Mouse (Mus musculus) midbrain, embryonic 13.5 days (tissue): ENCODE measurements around the gene Fbxo11. TPM values are rescaled to one million over a fixed set of nuclear protein-coding genes. Genes with fewer than 3 reads are reported as not detected.

Experiments
- ATAC-seq: fragments of 200-750 bp; cut with Nextera tagmentation; 2 replicates; pipeline ENCODE4 v1.8.0; 2017; ENCODE audit warnings: mild to moderate bottlenecking, moderate TSS enrichment, moderate library complexity
- H3K27ac ChIP-seq: fragments of 300-500 bp; sonication (generic); 2 replicates; pipeline ENCODE4 v1.5.1; 2015; ENCODE audit warnings: inconsistent platforms, mild to moderate bottlenecking, moderate library complexity
- H3K27me3 ChIP-seq: fragments of 300-500 bp; sonication (generic); 2 replicates; pipeline ENCODE4 v1.6.1; 2015; ENCODE audit warnings: mild to moderate bottlenecking, inconsistent platforms
- H3K36me3 ChIP-seq: fragments of 300-500 bp; sonication (generic); 2 replicates; pipeline ENCODE4 v1.6.1; 2015; ENCODE audit warnings: mild to moderate bottlenecking, inconsistent platforms
- H3K4me1 ChIP-seq: fragments of 300-500 bp; sonication (generic); replicated peaks from 2 replicates; pipeline ENCODE4 v1.6.1; 2015; ENCODE audit warnings: inconsistent platforms
- H3K4me2 ChIP-seq: fragments of 300-500 bp; sonication (generic); replicated peaks from 2 replicates; pipeline ENCODE4 v1.6.1; 2015; ENCODE audit warnings: moderate library complexity, mild to moderate bottlenecking, inconsistent platforms
- H3K4me3 ChIP-seq: fragments of 300-500 bp; sonication (generic); replicated peaks from 2 replicates; pipeline ENCODE4 v1.5.1; 2015; ENCODE audit warnings: mild to moderate bottlenecking, inconsistent platforms
- H3K9ac ChIP-seq: fragments of 300-500 bp; sonication (generic); replicated peaks from 2 replicates; pipeline ENCODE4 v1.6.1; 2015; ENCODE audit warnings: mild to moderate bottlenecking, inconsistent platforms
- H3K9me3 ChIP-seq: fragments of 300-500 bp; sonication (generic); 2 replicates; pipeline ENCODE4 v1.6.1; 2016; ENCODE audit warnings: mild to moderate bottlenecking, inconsistent platforms
- WGBS: fragments of 180-500 bp; shearing (Covaris S2); methylation state at CpG from one replicate; pipeline ENCODE4 v1.1.7; 2015; 5-methylcytosine and 5-hydroxymethylcytosine counted together
- polyA plus RNA-seq: library from polyadenylated mRNA; unstranded; fragments of >200 nt; fragmentation: Nextera tagmentation; extraction: Ambion mirVana; gene quantifications from 2 replicates; pipeline ENCODE4 v1.2.1, GENCODE M21; 2015

Gene Fbxo11
- polyA plus RNA-seq, result 30.7 and 31.2 TPM in 2 replicates

DNA sequence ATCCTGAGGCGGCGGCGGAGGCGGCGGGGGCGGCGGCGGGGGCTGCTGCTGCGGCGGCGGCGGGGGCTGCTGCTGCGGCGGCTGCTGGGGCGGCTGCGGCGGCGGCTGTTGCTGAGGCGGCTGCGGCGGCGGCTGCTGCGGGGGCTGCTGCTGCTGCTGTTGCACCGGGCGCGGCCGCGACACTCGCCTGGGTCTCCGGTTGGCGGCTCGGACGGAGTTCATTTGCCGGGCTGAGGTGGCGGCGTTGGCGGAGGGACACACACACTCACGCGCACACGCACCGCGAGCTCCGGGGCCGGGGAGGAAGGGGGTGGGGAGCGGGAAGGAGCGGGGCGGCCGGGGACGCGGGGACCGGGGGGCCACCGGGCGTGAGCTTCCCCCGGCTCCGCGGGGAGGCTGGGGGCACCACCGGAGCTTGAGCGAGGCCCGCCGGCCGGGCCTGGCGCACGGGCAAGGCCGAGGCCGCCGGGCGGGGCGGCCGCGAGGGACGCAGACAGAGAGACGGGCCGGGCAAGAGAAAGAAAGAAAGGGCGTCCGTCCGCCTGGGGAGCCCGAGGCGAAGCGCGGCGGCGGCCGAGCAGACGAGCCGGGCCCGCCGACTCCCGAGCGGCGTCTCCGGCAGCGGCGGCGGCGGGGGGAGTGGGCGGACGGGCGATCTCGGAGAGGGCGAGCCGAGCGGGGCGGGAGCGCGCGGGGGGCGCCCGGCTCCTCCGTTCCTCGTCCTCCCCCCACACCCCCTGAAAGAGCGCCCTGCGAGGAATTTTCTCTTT lies at the start of gene Fbxo11:
Fbxo11 (minus strand) TSS at position 261 of the 770 bp plus-strand sequence.
- WGBS, result 1% methylated on average over 71 of the region's 112 CpGs
- ATAC-seq, result peak; percentile 2
- Histone ChIP-seq H3K4me2 (peak within 1 kb of the TSS; percentile 77), H3K27ac (peak within 1 kb of the TSS; percentile 100), H3K27me3 (no peaks in the 10 kb centered on the region), H3K9me3 (no peaks in the 10 kb centered on the region), H3K4me3 (peak within 1 kb of the TSS; percentile 97), H3K9ac (peak within 1 kb of the TSS; percentile 100), H3K36me3 (no peaks in the 10 kb centered on the region), H3K4me1 (peaks cover 24% of the 10 kb centered on the region)

DNA sequence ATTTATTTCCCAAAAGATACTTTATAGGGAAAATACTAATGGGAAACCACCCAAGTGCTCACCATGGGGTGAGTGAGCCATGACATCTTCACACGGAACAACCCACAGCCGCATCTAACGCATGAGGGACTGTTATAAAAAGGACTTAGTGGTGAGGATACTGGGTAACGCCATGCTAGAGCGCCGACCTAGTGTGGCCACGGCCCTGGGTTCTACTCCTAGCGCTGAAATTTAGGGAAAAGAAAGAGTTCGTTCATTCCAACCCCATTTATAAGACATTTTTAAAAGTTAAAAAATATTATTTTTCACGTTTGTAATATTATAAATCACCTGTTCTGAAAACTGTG lies 48.8 kb upstream of the Fbxo11 start:
- ATAC-seq, result no peak
- Histone ChIP-seq H3K27me3 (no peaks in the 10 kb centered on the region), H3K9ac (no peak overlapping the region), H3K36me3 (no peaks in the 10 kb centered on the region), H3K9me3 (no peaks in the 10 kb centered on the region; the same call in 1 of the 2 replicates), H3K4me2 (no peak overlapping the region), H3K4me3 (no peak overlapping the region), H3K4me1 (no peaks in the 10 kb centered on the region), H3K27ac (no peak overlapping the region)
- WGBS, result 94% methylated on average over 10 of the region's 10 CpGs

DNA sequence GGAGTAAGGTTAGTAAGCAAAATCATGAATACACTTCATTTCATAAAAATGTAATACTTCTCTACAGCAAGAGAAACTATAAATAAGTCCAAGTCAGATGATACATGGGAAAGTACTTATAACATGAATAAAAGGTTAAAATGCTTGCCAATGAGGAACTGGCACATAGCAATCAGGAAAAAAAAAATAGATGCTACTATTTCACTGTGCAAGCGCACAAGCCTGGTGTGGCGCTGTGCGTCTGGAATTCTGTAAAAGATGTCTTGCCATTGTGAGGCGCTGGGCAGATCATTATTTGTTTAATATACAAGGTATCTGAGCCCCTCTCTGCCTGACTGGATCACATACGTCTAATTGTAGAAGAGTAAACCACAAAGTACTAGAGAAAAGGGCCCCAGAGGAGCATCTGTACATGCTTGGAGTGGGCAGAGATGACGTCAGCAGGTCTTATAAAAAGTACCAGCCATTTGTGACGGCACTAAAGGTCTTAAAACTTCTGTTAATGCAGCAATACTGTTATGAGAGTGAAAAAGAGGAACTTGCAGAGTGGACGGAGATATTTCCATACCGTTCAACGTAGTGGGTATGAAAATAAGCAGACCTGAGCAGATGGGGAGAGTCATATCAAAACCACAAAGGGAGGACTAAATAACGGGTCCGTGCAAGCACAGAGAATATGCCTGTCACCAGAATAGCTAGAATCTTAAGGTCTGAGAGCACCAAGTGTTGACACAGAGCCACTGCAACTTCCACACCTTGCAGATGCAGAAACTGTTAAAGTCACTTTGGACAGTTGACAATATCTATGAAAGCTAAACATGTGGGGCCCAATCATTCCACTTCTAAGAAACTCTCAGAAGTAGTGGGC lies 48.2 kb upstream of the Fbxo11 start:
- Histone ChIP-seq H3K27me3 (no peaks in the 10 kb centered on the region), H3K4me3 (no peak overlapping the region), H3K4me1 (no peaks in the 10 kb centered on the region), H3K4me2 (no peak overlapping the region), H3K9ac (no peak overlapping the region), H3K27ac (no peak overlapping the region), H3K36me3 (no peaks in the 10 kb centered on the region), H3K9me3 (no peaks in the 10 kb centered on the region; the same call in 1 of the 2 replicates)
- WGBS, result 88% methylated on average over 12 of the region's 12 CpGs
- ATAC-seq, result no peak

DNA sequence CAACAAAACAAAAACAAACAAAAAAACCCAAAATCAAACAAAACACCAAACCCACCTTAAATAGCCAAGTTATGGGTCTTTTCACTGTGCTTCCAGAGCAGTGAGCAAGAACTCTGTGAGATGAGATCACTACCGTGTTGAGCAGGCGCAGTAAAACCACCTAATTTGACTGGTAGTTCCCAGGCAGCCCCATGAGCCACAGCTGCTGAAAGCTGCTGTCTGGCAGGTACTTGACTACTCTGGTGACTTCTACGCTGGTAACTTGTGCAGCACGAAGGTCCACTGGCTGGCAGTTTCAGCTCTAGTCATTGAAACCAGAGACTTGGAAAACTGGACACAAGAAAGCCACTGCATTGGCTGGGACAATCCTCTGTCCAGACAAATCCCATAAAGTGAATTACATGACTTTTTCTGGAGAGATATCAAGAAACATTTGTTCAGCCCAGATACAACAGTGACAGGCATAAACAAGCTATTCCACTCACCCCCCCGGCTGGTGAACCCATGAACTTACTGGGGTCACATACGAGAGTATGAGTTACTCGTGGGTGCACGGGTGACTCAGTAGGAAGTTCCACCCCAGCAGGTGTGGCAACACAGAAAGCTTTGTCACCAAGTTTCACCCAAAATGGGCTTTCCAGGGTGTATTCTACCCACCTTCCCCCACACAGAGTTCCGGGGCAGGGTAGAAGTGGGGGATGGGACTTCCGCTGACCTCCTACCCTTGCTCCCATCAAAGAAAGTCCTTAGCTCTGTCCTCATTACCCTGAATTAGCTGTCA lies 47.0 kb upstream of the Fbxo11 start:
- H3K4me3 ChIP-seq, result no peak overlapping the region
- H3K9ac ChIP-seq, result no peak overlapping the region
- H3K27ac ChIP-seq, result no peak overlapping the region
- H3K36me3 ChIP-seq, result no peaks in the 10 kb centered on the region
- no peaks in the 10 kb centered on the region for H3K27me3 ChIP-seq
- 85% methylated on average over 10 of the region's 10 CpGs for WGBS
- H3K9me3 ChIP-seq, result no peaks in the 10 kb centered on the region; the same call in 1 of the 2 replicates
- ATAC-seq, result no peak
- no peaks in the 10 kb centered on the region for H3K4me1 ChIP-seq
- H3K4me2 ChIP-seq, result no peak overlapping the region

- no peak overlapping the region for H3K27ac ChIP-seq
- H3K27me3 ChIP-seq, result no peaks in the 10 kb centered on the region
- no peaks in the 10 kb centered on the region; the same call in 1 of the 2 replicates for H3K9me3 ChIP-seq
- H3K4me3 ChIP-seq, result no peak overlapping the region
- no peak overlapping the region for H3K4me2 ChIP-seq
- no peaks in the 10 kb centered on the region for H3K36me3 ChIP-seq
- 90% methylated on average over 12 of the region's 12 CpGs for WGBS
- no peak overlapping the region for H3K9ac ChIP-seq
- no peak for ATAC-seq
- H3K4me1 ChIP-seq, result no peaks in the 10 kb centered on the region
These were observed 46.1 kb upstream of the Fbxo11 start for GRCm38 (mm10) chr17:88111081-88111796.

GRCm38 (mm10) chr17:88107708-88108107 lies 42.6 kb upstream of the Fbxo11 start:
- Histone ChIP-seq H3K4me1 (no peaks in the 10 kb centered on the region), H3K36me3 (no peaks in the 10 kb centered on the region), H3K4me2 (no peak overlapping the region), H3K27me3 (no peaks in the 10 kb centered on the region), H3K27ac (no peak overlapping the region), H3K9ac (no peak overlapping the region), H3K4me3 (no peak overlapping the region), H3K9me3 (no peaks in the 10 kb centered on the region; the same call in 1 of the 2 replicates)
- 91% methylated on average over 4 of the region's 4 CpGs for WGBS
- no peak for ATAC-seq

- H3K4me3 ChIP-seq, result no peak overlapping the region
- no peaks in the 10 kb centered on the region for H3K4me1 ChIP-seq
- H3K4me2 ChIP-seq, result no peak overlapping the region
- H3K9me3 ChIP-seq, result no peaks in the 10 kb centered on the region; the same call in 1 of the 2 replicates
- H3K27ac ChIP-seq, result no peak overlapping the region
- no peak overlapping the region for H3K9ac ChIP-seq
- no peaks in the 10 kb centered on the region for H3K36me3 ChIP-seq
- H3K27me3 ChIP-seq, result no peaks in the 10 kb centered on the region
- 85% methylated on average over 9 of the region's 9 CpGs for WGBS
- ATAC-seq, result no peak
These were observed 41.3 kb upstream of the Fbxo11 start for GRCm38 (mm10) chr17:88106365-88106764.

GRCm38 (mm10) chr17:88102597-88102996 lies 37.5 kb upstream of the Fbxo11 start:
- Histone ChIP-seq H3K9ac (no peak overlapping the region), H3K27ac (no peak overlapping the region), H3K9me3 (no peaks in the 10 kb centered on the region), H3K27me3 (no peaks in the 10 kb centered on the region), H3K4me2 (no peak overlapping the region), H3K36me3 (no peaks in the 10 kb centered on the region), H3K4me3 (no peak overlapping the region), H3K4me1 (no peaks in the 10 kb centered on the region)
- no peak for ATAC-seq
- 90% methylated on average over 7 of the region's 7 CpGs for WGBS

- no peak for ATAC-seq
These were observed 33.2 kb upstream of the Fbxo11 start for GRCm38 (mm10) chr17:88098181-88098852.

GRCm38 (mm10) chr17:88097543-88097942 lies 32.5 kb upstream of the Fbxo11 start:
- no peak for ATAC-seq
- Histone ChIP-seq H3K36me3 (no peaks in the 10 kb centered on the region), H3K4me2 (no peak overlapping the region), H3K27me3 (no peaks in the 10 kb centered on the region), H3K4me3 (no peak overlapping the region), H3K27ac (no peak overlapping the region), H3K4me1 (peaks cover 4% of the 10 kb centered on the region; the same call in 1 of the 2 replicates), H3K9ac (no peak overlapping the region), H3K9me3 (no peaks in the 10 kb centered on the region)
- WGBS, result 89% methylated on average over 3 of the region's 3 CpGs

More at GRCm38 (mm10) chr17:88098181-88098852, 33.2 kb upstream of the Fbxo11 start:
- Histone ChIP-seq H3K4me2 (no peak overlapping the region), H3K9ac (no peak overlapping the region), H3K4me1 (peaks cover 4% of the 10 kb centered on the region; the same call in 1 of the 2 replicates), H3K27me3 (no peaks in the 10 kb centered on the region), H3K9me3 (no peaks in the 10 kb centered on the region), H3K36me3 (no peaks in the 10 kb centered on the region), H3K4me3 (no peak overlapping the region), H3K27ac (no peak overlapping the region)
- 94% methylated on average over 9 of the region's 9 CpGs for WGBS
